Mouse (Mus musculus) MEL-GATA-1-ER (cell line): ENCODE results near the gene Samd4b.

Experiments used
- DNase-seq: peaks from one replicate; pipeline ENCODE4 v3.0.0-alpha.2; 2012; ENCODE audit warnings: low read depth; ENCODE audit errors: extremely low read depth

The Samd4b gene

GRCm38 (mm10) chr7:28380237-28381016 is 217.5 kb downstream of the Samd4b start, which contains the start of gene Zfp36:
TSS of gene Zfp36 (minus strand) at chr7:28380253.
- no peak for DNase-seq

DNA sequence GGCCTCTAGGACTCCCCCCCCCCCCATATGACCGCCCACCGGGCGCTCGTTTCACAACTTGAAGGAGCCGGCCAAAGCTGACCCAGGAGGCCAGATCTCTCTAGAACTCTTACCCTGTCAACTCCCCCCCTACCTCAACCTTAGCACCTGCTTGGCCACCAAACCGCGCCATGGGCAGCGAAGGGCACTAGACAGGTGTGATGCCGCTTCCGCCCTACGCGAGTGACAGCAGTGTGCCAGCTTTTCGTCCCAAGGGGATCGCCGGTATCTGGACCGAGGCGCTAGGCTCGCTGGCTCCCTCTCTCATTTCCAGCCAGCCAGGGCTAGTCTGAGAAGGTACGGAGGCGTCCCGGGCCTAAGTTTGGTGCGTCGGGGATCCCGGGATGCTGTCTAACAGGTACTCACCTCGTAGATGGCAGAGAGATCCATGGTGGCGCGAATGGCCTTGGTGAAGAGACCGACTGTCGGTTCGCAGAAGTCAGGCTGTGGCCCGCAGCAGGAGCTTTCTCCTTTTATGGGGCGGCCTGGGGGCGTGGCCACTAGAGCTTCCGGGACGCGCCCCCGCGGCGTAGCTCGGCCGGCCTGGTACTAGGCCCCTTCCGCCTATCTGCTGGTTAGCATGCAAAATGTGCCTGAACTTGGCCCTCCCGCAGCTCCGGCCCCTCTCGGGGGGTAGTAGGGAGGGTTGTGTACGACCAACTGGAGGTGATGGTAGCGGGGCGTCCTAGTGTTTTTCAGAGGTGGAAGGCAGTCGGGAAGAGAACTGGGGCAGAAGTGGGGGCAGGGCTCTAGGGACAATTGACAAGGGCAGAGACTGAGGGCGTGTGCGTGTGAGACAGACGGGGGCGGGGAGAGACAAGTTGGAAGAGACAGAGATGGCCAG is 218.9 kb downstream of the Samd4b start:
- peak; percentile 71 for DNase-seq

- no peak for DNase-seq
Measured at GRCm38 (mm10) chr7:28378066-28378690, 219.8 kb downstream of the Samd4b start.

DNA sequence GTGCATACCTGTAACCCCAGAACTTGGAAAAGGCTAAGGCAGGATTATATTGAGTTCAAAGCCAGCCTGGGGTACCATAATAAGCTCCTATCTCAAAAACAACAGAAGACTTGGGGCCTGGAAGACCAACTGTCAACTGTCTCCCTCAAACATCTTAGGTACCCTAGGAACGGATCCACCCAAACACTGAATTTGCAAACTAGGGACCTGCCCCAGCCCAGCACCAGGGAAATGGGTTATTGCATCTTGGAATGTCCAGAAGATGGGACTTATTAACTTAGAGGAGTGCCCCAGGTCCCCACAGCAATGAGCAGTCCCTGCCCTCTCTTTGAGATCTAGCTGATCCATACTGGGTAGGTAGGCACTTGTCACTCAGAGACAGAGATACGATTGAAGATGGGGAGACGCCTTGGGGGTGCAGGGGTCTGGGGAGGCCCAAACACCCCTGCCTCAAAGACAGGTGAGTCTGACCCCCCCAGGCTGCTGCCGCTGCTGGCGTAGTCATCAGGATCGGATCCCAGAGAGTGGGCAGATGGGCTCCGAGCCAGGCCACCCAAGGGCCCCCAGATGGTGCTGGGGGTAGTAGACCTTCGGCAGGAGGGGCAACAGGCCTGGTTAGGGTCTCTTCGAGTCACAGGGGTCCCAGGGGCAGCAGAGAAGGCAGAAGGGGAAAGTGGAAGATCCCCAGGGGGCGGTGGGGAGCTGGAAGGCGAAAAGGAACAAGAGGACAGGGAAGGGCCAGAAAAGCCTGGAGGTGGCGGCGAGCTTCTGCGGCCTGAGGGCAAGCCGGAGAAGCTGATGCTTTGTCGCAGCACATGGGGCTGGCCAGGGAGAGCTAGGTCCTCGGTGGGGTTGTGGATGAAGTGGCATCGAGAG is 220.5 kb downstream of the Samd4b start:
- no peak for DNase-seq

DNA sequence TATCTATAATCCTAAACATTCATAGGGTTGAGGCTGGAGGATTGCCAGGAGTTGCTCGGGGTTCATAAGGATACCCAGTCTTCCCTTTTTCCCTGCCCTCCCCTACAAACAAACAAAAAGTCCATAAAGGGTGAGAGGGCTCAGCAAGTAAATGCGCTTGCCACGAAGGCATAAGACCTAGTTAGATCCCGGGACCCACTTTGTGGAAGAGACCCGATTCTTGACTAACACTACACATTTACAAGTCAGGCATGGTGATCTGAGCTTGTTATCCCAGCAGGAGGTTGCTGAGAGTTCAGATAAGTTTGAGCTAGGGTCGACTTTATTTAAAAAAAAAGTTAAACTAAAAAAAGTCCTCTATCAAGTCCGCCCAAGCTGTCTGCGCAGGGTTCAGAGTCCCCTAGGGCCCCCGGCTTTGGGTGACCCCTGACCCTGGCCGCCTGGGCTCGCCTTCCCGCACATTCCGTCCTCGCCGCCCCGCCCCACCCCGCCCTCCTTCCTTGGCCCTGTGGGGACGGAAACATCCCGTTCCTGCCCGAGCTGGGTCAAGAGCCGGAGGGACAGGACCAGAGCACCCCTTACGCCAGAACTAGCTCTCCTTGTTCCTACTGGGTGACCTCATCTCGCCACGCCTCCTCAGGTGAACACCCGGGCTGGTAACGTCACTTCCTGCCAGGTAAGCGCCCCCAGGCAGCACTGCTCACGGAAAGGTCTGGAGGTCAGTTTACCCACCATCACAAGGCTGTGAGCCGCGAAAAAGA is 221.8 kb downstream of the Samd4b start:
- no peak for DNase-seq

GRCm38 (mm10) chr7:28375176-28375921 is 222.6 kb downstream of the Samd4b start:
- peak; percentile 92 for DNase-seq

DNA sequence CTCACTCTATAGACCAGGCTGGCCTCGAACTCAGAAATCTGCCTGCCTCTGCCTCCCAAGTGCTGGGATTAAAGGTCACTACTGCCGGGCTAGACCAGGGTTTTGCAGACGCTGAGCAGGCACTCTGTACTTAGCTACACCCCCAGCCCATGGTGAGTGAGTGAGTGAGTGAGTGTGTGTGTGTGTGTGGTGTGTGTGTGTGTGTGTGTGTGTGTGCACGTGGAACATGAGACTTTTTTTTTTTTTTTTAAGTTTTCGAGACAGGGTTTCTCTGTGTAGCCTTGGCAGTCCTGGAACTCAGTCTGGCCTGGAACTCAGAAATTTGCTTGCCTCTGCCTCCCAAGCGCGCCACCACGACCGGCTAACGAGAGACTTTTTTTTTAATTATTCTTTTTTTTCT is 223.3 kb downstream of the Samd4b start:
- DNase-seq = no peak

DNA sequence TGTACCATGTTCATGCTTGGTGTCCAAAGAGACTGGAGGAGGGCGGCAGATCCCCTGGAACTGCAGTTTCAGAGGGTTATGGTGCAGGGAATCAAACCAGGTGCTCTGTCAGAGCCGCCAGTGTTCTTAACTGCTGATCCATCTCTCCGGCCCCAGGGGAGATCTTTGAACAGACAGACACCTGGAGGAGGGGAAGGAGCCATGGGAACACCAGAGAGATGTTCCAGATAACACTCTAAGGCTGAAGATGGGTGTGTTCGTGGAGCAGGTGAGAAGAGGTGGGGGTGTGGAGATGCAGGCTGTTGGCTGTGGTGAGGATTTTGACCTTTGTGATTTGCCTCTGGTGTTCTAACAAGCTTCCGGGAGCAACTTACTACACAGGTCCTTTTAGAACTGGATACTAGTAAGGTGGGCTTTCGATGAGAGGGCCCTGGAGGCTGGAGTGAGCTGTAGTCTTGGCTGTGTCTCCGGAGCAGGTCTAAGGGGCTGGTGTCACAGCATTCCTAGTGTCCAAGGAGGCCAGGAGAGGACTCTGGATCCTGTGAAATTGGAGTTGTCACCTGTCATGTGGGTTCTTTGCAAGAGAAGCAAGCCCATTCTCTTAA is 224.0 kb downstream of the Samd4b start:
- no peak for DNase-seq

GRCm38 (mm10) chr7:28373131-28373581 is 224.8 kb downstream of the Samd4b start:
- DNase-seq = peak; percentile 81

DNA sequence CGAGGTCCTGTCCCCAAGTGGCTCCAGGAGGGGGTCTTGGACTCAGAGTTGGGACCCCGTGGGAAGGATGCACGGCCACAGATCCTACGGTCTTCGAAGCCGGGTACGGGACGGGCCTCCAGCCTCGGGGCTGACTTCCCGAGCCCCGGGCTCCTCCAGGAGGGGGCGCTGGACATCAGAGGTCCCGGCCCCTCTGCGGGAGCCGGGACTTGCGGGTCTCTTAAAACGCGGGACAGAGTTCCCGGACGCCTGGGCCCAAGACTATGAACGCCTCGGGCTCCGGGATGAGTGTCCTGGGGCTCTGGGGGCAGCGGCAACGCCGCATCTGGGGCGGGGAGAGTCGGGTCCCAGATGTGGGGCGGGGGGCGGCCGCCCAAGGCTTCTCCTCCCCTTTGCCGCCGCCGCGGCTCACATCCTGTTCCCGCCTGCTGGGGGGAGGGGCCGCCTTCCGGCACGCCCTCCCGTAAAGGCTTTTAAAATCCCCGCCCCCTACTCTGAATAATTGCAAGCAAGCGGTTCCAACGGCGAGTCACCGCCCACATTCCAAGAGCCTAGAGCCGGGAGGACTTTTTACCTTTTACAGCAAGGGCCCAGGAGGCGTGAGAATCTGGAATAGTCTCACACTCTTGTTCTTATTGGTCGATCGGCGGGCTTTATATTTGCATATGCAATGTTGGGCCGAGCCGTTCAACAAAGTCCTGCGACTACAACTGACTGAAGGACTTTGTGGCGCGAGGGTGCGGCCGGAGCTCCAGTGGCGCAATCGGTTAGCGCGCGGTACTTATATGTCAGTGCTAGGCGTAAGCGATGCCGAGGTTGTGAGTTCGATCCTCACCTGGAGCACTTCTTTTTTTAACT is 225.5 kb downstream of the Samd4b start, which contains the start of gene Plekhg2:
Plekhg2 (minus strand) TSS at position 349 of the 858 bp plus-strand sequence.
- DNase-seq = peak; percentile 96

GRCm38 (mm10) chr7:28371514-28371989 is 226.4 kb downstream of the Samd4b start:
- DNase-seq = no peak

- no peak for DNase-seq
Measured at GRCm38 (mm10) chr7:28370977-28371513, 226.9 kb downstream of the Samd4b start.

DNA sequence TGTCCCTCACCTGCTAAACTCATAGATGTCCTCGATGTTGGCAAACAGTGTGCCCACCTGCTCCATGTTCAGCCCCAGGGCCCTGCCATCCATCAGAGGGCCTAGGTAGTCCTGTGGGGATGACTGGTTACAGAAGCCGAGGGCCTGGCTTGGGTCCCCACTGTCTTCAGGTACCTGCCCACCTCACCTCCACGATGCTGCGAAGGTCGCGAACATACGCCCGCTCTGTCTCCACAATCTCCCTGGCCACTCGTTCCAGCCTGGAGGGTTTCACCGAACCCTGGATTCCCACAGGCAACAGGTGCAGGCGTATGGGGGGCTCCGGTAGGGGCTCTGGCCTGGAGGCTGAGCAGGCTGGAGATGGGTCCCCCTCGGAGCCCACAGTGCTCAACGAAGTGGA is 227.9 kb downstream of the Samd4b start:
- DNase-seq = no peak

DNA sequence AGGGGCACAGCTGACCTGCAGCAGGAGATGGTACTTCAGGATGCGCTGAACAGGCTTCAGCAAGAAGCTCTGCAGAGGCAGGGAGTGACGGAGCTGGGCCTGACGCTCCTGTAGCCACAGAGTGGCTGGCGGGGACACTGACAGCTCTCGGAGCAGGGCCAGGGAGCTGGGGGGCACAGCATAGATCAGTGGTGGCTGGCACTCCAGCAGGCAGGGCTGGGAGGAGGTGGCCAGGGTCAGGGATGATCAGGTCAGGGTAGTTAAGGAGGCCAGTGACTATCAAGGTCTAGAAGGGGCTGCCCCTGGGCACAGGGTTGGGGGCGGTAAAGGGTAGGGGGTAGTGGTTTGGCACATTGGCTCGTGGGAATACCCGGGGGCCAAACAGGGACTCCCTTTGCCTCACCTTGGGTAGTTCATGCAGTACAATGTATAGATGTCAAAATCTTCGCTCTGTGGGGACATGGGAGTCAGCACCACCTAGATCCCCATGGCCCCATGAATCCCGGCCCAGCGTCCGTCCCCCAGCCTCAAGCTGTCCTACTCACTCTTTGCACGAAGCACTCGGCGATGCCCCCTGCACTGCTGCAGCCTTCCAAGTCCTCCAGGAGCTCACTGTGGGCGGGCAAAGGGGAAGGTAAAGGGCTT is 229.5 kb downstream of the Samd4b start:
- no peak for DNase-seq

GRCm38 (mm10) chr7:28367663-28368275 is 230.2 kb downstream of the Samd4b start:
- no peak for DNase-seq

DNA sequence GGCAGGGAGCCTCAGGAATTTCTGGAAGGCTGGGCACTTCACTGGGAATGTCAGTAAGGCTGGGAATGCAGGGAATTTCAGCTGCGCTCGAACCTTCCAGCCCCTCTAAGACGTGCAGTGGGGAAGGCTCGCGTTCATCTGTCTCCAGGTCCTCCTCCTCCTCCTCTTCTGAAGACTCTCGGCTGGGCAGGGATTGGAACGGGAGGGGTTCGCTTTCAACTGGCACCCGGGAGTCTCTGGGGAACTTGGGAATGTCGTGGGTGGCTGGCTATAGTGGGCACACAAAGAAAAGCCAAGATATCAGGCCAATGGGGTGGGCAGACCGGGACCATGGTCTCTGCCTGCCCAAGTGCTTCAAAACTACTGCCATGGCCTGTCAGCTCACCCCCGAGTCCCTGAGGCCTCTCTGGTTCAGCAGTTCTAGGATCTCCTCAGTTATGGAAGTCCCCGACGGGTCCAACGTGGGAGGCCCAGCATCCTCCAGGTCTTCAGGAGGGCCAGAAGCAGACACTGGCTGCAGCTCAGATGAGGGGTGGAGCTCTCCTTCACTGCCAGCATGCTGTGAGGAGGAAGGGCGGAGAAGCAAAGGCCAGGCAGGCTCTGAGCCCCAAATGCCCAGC is 235.4 kb downstream of the Samd4b start:
- DNase-seq = no peak
